Mouse (Mus musculus): ENCODE data around the gene Mrgpra2a. TPM values are rescaled to one million over a fixed set of nuclear protein-coding genes. Genes with fewer than 3 reads are reported as not detected.

Mrgpra2a gene
- total and polyA plus RNA-seq, 2 experiments, result not detected

GRCm38 (mm10) chr7:47410602-47411001, 41.3 kb downstream of the Mrgpra2a start:
- no peak overlapping the region for H3K4me3 ChIP-seq (ENCODE audit: insufficient read depth, low read depth, low read length)
- 51% methylated on average over 2 of the region's 2 CpGs for WGBS
- H3K36me3 ChIP-seq (ENCODE audit: control insufficient read depth, insufficient read depth, low read length), result no peaks in the 10 kb centered on the region
- no peak overlapping the region for H3K27ac ChIP-seq (replicated peaks; ENCODE audit: insufficient read depth, low read depth, low read length)
- H3K4me1 ChIP-seq (ENCODE audit: control insufficient read depth, insufficient read depth, low read length), result no peaks in the 10 kb centered on the region
- no peaks in the 10 kb centered on the region for H3K79me2 ChIP-seq (ENCODE audit: control insufficient read depth, insufficient read depth, low read length)
- H3K27me3 ChIP-seq (ENCODE audit: control insufficient read depth, insufficient read depth, low read length), result no peaks in the 10 kb centered on the region
- no peak for DNase-seq (ENCODE audit: extremely low read depth, low read depth, low spot score)
- H3K9ac ChIP-seq (ENCODE audit: low read depth, low read length), result no peak overlapping the region
- TF ChIP-seq POLR2A (IDR thresholded peaks at IDR 0.05; ENCODE audit: extremely low read depth, insufficient read depth, low read length), result no peak
- TF ChIP-seq CTCF (IDR thresholded peaks at IDR 0.05; ENCODE audit: low read depth, low read length), result no peak

- H3K27ac ChIP-seq (replicated peaks; ENCODE audit: insufficient read depth, low read depth, low read length), result no peak overlapping the region
- no peaks in the 10 kb centered on the region for H3K36me3 ChIP-seq (ENCODE audit: control insufficient read depth, insufficient read depth, low read length)
Measured at GRCm38 (mm10) chr7:47409545-47409944, 42.4 kb downstream of the Mrgpra2a start.

GRCm38 (mm10) chr7:47401125-47401524, 50.8 kb downstream of the Mrgpra2a start:
- H3K27me3 ChIP-seq (ENCODE audit: control insufficient read depth, insufficient read depth, low read length), result no peaks in the 10 kb centered on the region
- H3K36me3 ChIP-seq (ENCODE audit: control insufficient read depth, insufficient read depth, low read length), result no peaks in the 10 kb centered on the region
- no peak overlapping the region for H3K9ac ChIP-seq (ENCODE audit: low read depth, low read length)
- no peak for DNase-seq (ENCODE audit: extremely low read depth, low read depth, low spot score)
- no peaks in the 10 kb centered on the region for H3K4me1 ChIP-seq (ENCODE audit: control insufficient read depth, insufficient read depth, low read length)
- TF ChIP-seq CTCF (IDR thresholded peaks at IDR 0.05; ENCODE audit: low read depth, low read length) (no peak), POLR2A (IDR thresholded peaks at IDR 0.05; ENCODE audit: extremely low read depth, insufficient read depth, low read length) (no peak)
- H3K79me2 ChIP-seq (ENCODE audit: control insufficient read depth, insufficient read depth, low read length), result no peaks in the 10 kb centered on the region
- no peak overlapping the region for H3K4me3 ChIP-seq (ENCODE audit: insufficient read depth, low read depth, low read length)
- no peak overlapping the region for H3K27ac ChIP-seq (replicated peaks; ENCODE audit: insufficient read depth, low read depth, low read length)

More at GRCm38 (mm10) chr7:47409545-47409944, 42.4 kb downstream of the Mrgpra2a start:
- 24% methylated on average over 1 of the region's 1 CpGs for WGBS
- Histone ChIP-seq H3K4me1 (ENCODE audit: control insufficient read depth, insufficient read depth, low read length) (no peaks in the 10 kb centered on the region), H3K27me3 (ENCODE audit: control insufficient read depth, insufficient read depth, low read length) (no peaks in the 10 kb centered on the region), H3K79me2 (ENCODE audit: control insufficient read depth, insufficient read depth, low read length) (no peaks in the 10 kb centered on the region), H3K4me3 (ENCODE audit: insufficient read depth, low read depth, low read length) (no peak overlapping the region), H3K9ac (ENCODE audit: low read depth, low read length) (no peak overlapping the region)
- no peak for TF ChIP-seq POLR2A (IDR thresholded peaks at IDR 0.05; ENCODE audit: extremely low read depth, insufficient read depth, low read length)
- no peak for TF ChIP-seq CTCF (IDR thresholded peaks at IDR 0.05; ENCODE audit: low read depth, low read length)
- no peak for DNase-seq (ENCODE audit: extremely low read depth, low read depth, low spot score)

Other genes with a start within 250 kb of the Mrgpra2a start
- gene Mrgpra6, start 247.2 kb downstream of the Mrgpra2a start, total RNA-seq (2014; rRNA removed), result not detected in 2 replicates
- not detected in 2 replicates for gene Mrgpra6, start 247.2 kb downstream of the Mrgpra2a start, polyA plus RNA-seq (2012; rRNA removed)
- gene Mrgpra9, start 199.3 kb downstream of the Mrgpra2a start, total RNA-seq (2014; rRNA removed), result not detected in 2 replicates
- not detected in 2 replicates for gene Mrgpra9, start 199.3 kb downstream of the Mrgpra2a start, polyA plus RNA-seq (2012; rRNA removed)
- not detected in 2 replicates for gene Mrgpra1, start 97.9 kb downstream of the Mrgpra2a start, total RNA-seq (2014; rRNA removed)
- not detected in 2 replicates for gene Mrgpra1, start 97.9 kb downstream of the Mrgpra2a start, polyA plus RNA-seq (2012; rRNA removed)
- not detected in 2 replicates for gene Mrgpra2b, start 76.7 kb upstream of the Mrgpra2a start, total RNA-seq (2014; rRNA removed)
- not detected in 2 replicates for gene Mrgpra2b, start 76.7 kb upstream of the Mrgpra2a start, polyA plus RNA-seq (2012; rRNA removed)
- gene Mrgpra3, start 149.2 kb upstream of the Mrgpra2a start, total RNA-seq (2014; rRNA removed), result not detected in 2 replicates
- not detected in 2 replicates for gene Mrgpra3, start 149.2 kb upstream of the Mrgpra2a start, polyA plus RNA-seq (2012; rRNA removed)

Measured in liver, adult 2 months (tissue).